Mouse (Mus musculus) megakaryocyte, embryonic 14.5 days (primary cell): ENCODE results near the gene Ttc24. TPM values are rescaled to one million over a fixed set of nuclear protein-coding genes. Genes with fewer than 3 reads are reported as not detected.

Experiments
- H3K27me3 ChIP-seq: replicated peaks from 2 replicates; pipeline ENCODE3; 2012; ENCODE audit warnings: inconsistent platforms
- H3K36me3 ChIP-seq: replicated peaks from 2 replicates; pipeline ENCODE3; 2012; ENCODE audit warnings: low read length, inconsistent platforms, mixed read lengths
- H3K4me1 ChIP-seq: 2 replicates; pipeline ENCODE4 v1.6.1; 2012; ENCODE audit warnings: inconsistent platforms
- H3K4me3 ChIP-seq: replicated peaks from 2 replicates; pipeline ENCODE3; 2012; ENCODE audit warnings: moderate library complexity, mild to moderate bottlenecking, inconsistent platforms
- H3K9me3 ChIP-seq: 2 replicates; pipeline ENCODE4 v1.6.1; 2012; ENCODE audit warnings: inconsistent platforms
- FLI1 ChIP-seq: IDR thresholded peaks from 2 replicates; pipeline ENCODE4 v1.6.1; 2012; ENCODE audit warnings: low read length, inconsistent platforms, mixed read lengths
- GATA1 ChIP-seq: IDR thresholded peaks from 3 replicates; pipeline ENCODE4 v1.6.1; 2012; ENCODE audit warnings: mixed read lengths, low read length, inconsistent platforms, borderline replicate concordance
- polyA plus RNA-seq: library from polyadenylated mRNA; stranded (reverse); fragments of >175 nt; gene quantifications from 2 replicates; pipeline ENCODE4 v1.2.3, GENCODE M21; 2012; ENCODE audit warnings: low replicate concordance; ENCODE audit not compliant: insufficient read depth

Gene Ttc24
- not detected in 2 replicates for polyA plus RNA-seq

GRCm38 (mm10) chr3:88078204-88078603, at the start of gene Ttc24:
TSS of gene Ttc24 (minus strand) at chr3:88078304.
- Histone ChIP-seq H3K27me3 (peaks cover 40% of the 10 kb centered on the region), H3K9me3 (no peaks in the 10 kb centered on the region), H3K4me3 (no peak within 1 kb of the TSS), H3K36me3 (no peaks in the 10 kb centered on the region), H3K4me1 (peaks cover 23% of the 10 kb centered on the region)
- TF ChIP-seq FLI1, result no peak
- no peak for TF ChIP-seq GATA1

- Histone ChIP-seq H3K36me3 (no peaks in the 10 kb centered on the region), H3K4me3 (no peak overlapping the region), H3K27me3 (no peaks in the 10 kb centered on the region), H3K4me1 (peaks cover 23% of the 10 kb centered on the region), H3K9me3 (no peaks in the 10 kb centered on the region)
- TF ChIP-seq GATA1 (no peak), FLI1 (no peak)
Measured at GRCm38 (mm10) chr3:88127636-88128035, 49.5 kb upstream of the Ttc24 start.

GRCm38 (mm10) chr3:88126181-88126580, 48.1 kb upstream of the Ttc24 start:
- TF ChIP-seq FLI1 (no peak), GATA1 (no peak)
- no peak overlapping the region for H3K4me3 ChIP-seq

GRCm38 (mm10) chr3:88125195-88125594, 47.1 kb upstream of the Ttc24 start:
- no peak overlapping the region for H3K4me3 ChIP-seq
- no peaks in the 10 kb centered on the region for H3K27me3 ChIP-seq
- TF ChIP-seq FLI1 (no peak), GATA1 (no peak)
- peaks cover 12% of the 10 kb centered on the region for H3K36me3 ChIP-seq
- peaks cover 20% of the 10 kb centered on the region for H3K4me1 ChIP-seq
- no peaks in the 10 kb centered on the region for H3K9me3 ChIP-seq

More at GRCm38 (mm10) chr3:88126181-88126580, 48.1 kb upstream of the Ttc24 start:
- H3K36me3 ChIP-seq, result peaks cover 3% of the 10 kb centered on the region
- no peaks in the 10 kb centered on the region for H3K27me3 ChIP-seq
- H3K4me1 ChIP-seq, result peaks cover 15% of the 10 kb centered on the region
- no peaks in the 10 kb centered on the region for H3K9me3 ChIP-seq

GRCm38 (mm10) chr3:88121164-88122131, 43.3 kb upstream of the Ttc24 start:
- Histone ChIP-seq H3K4me1 (peaks cover 11% of the 10 kb centered on the region), H3K36me3 (peaks cover 44% of the 10 kb centered on the region), H3K4me3 (no peak overlapping the region), H3K9me3 (no peaks in the 10 kb centered on the region), H3K27me3 (no peaks in the 10 kb centered on the region)
- TF ChIP-seq FLI1 (no peak), GATA1 (no peak)

GRCm38 (mm10) chr3:88120117-88120651, 42.1 kb upstream of the Ttc24 start:
- H3K4me1 ChIP-seq, result peaks cover 11% of the 10 kb centered on the region
- H3K36me3 ChIP-seq, result peaks cover 55% of the 10 kb centered on the region
- no peaks in the 10 kb centered on the region for H3K9me3 ChIP-seq
- peak overlapping the region; percentile 36 for H3K4me3 ChIP-seq
- H3K27me3 ChIP-seq, result no peaks in the 10 kb centered on the region
- TF ChIP-seq FLI1 (no peak), GATA1 (no peak)

GRCm38 (mm10) chr3:88114396-88114795, 36.3 kb upstream of the Ttc24 start:
- no peaks in the 10 kb centered on the region for H3K4me1 ChIP-seq
- peaks cover 86% of the 10 kb centered on the region for H3K36me3 ChIP-seq
- no peak overlapping the region for H3K4me3 ChIP-seq
- TF ChIP-seq FLI1 (no peak), GATA1 (no peak)
- H3K9me3 ChIP-seq, result no peaks in the 10 kb centered on the region
- peaks cover 1% of the 10 kb centered on the region for H3K27me3 ChIP-seq

GRCm38 (mm10) chr3:88109126-88109525, 31.0 kb upstream of the Ttc24 start:
- Histone ChIP-seq H3K36me3 (peaks cover 87% of the 10 kb centered on the region), H3K9me3 (no peaks in the 10 kb centered on the region), H3K4me1 (peaks cover 6% of the 10 kb centered on the region; the same call in 1 of the 2 replicates), H3K27me3 (no peaks in the 10 kb centered on the region), H3K4me3 (no peak overlapping the region)
- no peak for TF ChIP-seq FLI1
- TF ChIP-seq GATA1, result no peak

GRCm38 (mm10) chr3:88106126-88106525, 28.0 kb upstream of the Ttc24 start:
- Histone ChIP-seq H3K4me3 (no peak overlapping the region), H3K36me3 (peaks cover 86% of the 10 kb centered on the region), H3K4me1 (peaks cover 22% of the 10 kb centered on the region), H3K27me3 (no peaks in the 10 kb centered on the region), H3K9me3 (no peaks in the 10 kb centered on the region)
- TF ChIP-seq GATA1 (no peak), FLI1 (no peak)

GRCm38 (mm10) chr3:88102611-88103010, 24.5 kb upstream of the Ttc24 start:
- no peaks in the 10 kb centered on the region for H3K27me3 ChIP-seq
- peaks cover 38% of the 10 kb centered on the region for H3K4me1 ChIP-seq
- peaks cover 82% of the 10 kb centered on the region for H3K36me3 ChIP-seq
- TF ChIP-seq GATA1 (no peak), FLI1 (no peak)
- no peak overlapping the region for H3K4me3 ChIP-seq
- no peaks in the 10 kb centered on the region for H3K9me3 ChIP-seq

- no peak for TF ChIP-seq FLI1
- no peak for TF ChIP-seq GATA1
- Histone ChIP-seq H3K27me3 (no peaks in the 10 kb centered on the region), H3K36me3 (peaks cover 82% of the 10 kb centered on the region), H3K4me3 (no peak overlapping the region), H3K9me3 (no peaks in the 10 kb centered on the region), H3K4me1 (peaks cover 42% of the 10 kb centered on the region)
Measured at GRCm38 (mm10) chr3:88102196-88102595, 24.1 kb upstream of the Ttc24 start.
